Mouse (Mus musculus) layer of hippocampus, adult 2 months (tissue): ENCODE data around the gene Pth2. TPM values are rescaled to one million over a fixed set of nuclear protein-coding genes. Genes with fewer than 3 reads are reported as not detected.

ENCODE experiments used
- DNase-seq, 2 experiments: peaks; one replicate each; pipeline ENCODE4 v3.0.0; 2022; ENCODE audit warnings: low spot score in 2 of 2
- H3K27ac ChIP-seq: fragments of 200-600 bp; 2 replicates; pipeline ENCODE4 v1.8.1; 2022
- H3K4me3 ChIP-seq: fragments of 200-600 bp; 2 replicates; pipeline ENCODE4 v1.8.1; 2022; ENCODE audit warnings: mild to moderate bottlenecking
- CTCF ChIP-seq: fragments of 200-600 bp; conservative IDR thresholded peaks from 2 replicates; pipeline ENCODE4 v1.8.1; 2022; ENCODE audit warnings: antibody characterized with exemption, mild to moderate bottlenecking, moderate library complexity
- microRNA-seq, 2 experiments: library from miRNA; unstranded; fragments of <30 nt; microRNA quantifications; one replicate each; pipeline ENCODE4 v1.2.0; 2021
- total RNA-seq, 2 experiments: library from RNA; stranded (reverse); gene quantifications; 2 replicates each; pipeline ENCODE4 v1.2.3; 2021

The Pth2 gene
- total RNA-seq, 2 experiments from 2014 or later = not detected

- DNase-seq = no peak
- Histone ChIP-seq H3K4me3 (no peak overlapping the region), H3K27ac (no peak overlapping the region)
- TF ChIP-seq CTCF = no peak
Observed at GRCm38 (mm10) chr7:45226421-45226820, 45.6 kb downstream of the Pth2 start.

- Histone ChIP-seq H3K27ac (no peak overlapping the region), H3K4me3 (no peak overlapping the region)
- no peak for DNase-seq
- no peak for TF ChIP-seq CTCF
Observed at GRCm38 (mm10) chr7:45228548-45228947, 47.8 kb downstream of the Pth2 start.

- Histone ChIP-seq H3K4me3 (no peak overlapping the region), H3K27ac (no peak overlapping the region)
- no peak for DNase-seq
- no peak for TF ChIP-seq CTCF
Observed at GRCm38 (mm10) chr7:45229046-45229445, 48.3 kb downstream of the Pth2 start.

- TF ChIP-seq CTCF = no peak
- Histone ChIP-seq H3K4me3 (no peak overlapping the region), H3K27ac (no peak overlapping the region)
- DNase-seq = no peak
Observed at GRCm38 (mm10) chr7:45229459-45230203, 48.8 kb downstream of the Pth2 start.

GRCm38 (mm10) chr7:45231192-45231591 lies 50.4 kb downstream of the Pth2 start:
- no peak for DNase-seq
- no peak overlapping the region for H3K4me3 ChIP-seq
- H3K27ac ChIP-seq = no peak overlapping the region
- TF ChIP-seq CTCF = no peak

Small RNA genes within 50 kb of the gene (microRNA-seq; reads per million reads assigned to microRNA genes)
- gene Mir7055 = 0.55 to 1.6 reads per million in 2 experiments

Other genes starting within 250 kb of the Pth2 start
- gene Tsks, start 237.8 kb upstream of the Pth2 start, total RNA-seq = 1 to 10 TPM; 1.3 to 2.0 TPM
- 100 to 1,000 TPM; 138 to 140 TPM for gene Cpt1c, start 206.1 kb upstream of the Pth2 start, total RNA-seq
- gene Prmt1, start 194.4 kb upstream of the Pth2 start, total RNA-seq = 100 to 1,000 TPM; 165 to 171 TPM
- gene Irf3, start 183.3 kb upstream of the Pth2 start, total RNA-seq = 10 to 100 TPM; 38.4 to 42.7 TPM
- gene Bcl2l12, start 182.3 kb upstream of the Pth2 start, total RNA-seq = 1 to 10 TPM; 2.5 to 3.7 TPM
- 100 to 1,000 TPM; 166 to 168 TPM for gene Scaf1, start 164.6 kb upstream of the Pth2 start, total RNA-seq
- gene Rras, start 163.0 kb upstream of the Pth2 start, total RNA-seq = 10 to 100 TPM; 12.4 to 13.1 TPM
- 10 to 100 TPM; 77.6 to 81.4 TPM for gene Prr12, start 128.1 kb upstream of the Pth2 start, total RNA-seq
- gene Nosip, start 118.6 kb upstream of the Pth2 start, total RNA-seq = 10 to 100 TPM; 54.2 to 57.7 TPM
- gene Prrg2, start 118.3 kb upstream of the Pth2 start, total RNA-seq = 1 to 10 TPM; 5.7 to 8.4 TPM
- 10 to 100 TPM in 1 of 2 experiments, 1 to 10 TPM in 1; 7.5 to 11.7 TPM for gene Rcn3, start 88.8 kb upstream of the Pth2 start, total RNA-seq
- 10 to 100 TPM; 17.8 to 19.0 TPM for gene Fcgrt, start 77.1 kb upstream of the Pth2 start, total RNA-seq
- 100 to 1,000 TPM; 436 to 442 TPM for gene Rps11, start 56.6 kb upstream of the Pth2 start, total RNA-seq
- 100 to 1,000 TPM; 808 to 856 TPM for gene Rpl13a, start 52.2 kb upstream of the Pth2 start, total RNA-seq
- gene Gm45713, start 44.8 kb upstream of the Pth2 start, total RNA-seq = not detected
- gene Flt3l, start 44.6 kb upstream of the Pth2 start, total RNA-seq = 1 to 10 TPM; 9.4 TPM
- 10 to 100 TPM; 43.0 to 46.1 TPM for gene Pih1d1, start 26.7 kb upstream of the Pth2 start, total RNA-seq
- 10 to 100 TPM; 13.2 to 13.3 TPM for gene Aldh16a1, start 26.4 kb upstream of the Pth2 start, total RNA-seq
- gene Slc17a7, start 17.0 kb upstream of the Pth2 start, total RNA-seq = 1,000 to 10,000 TPM; 1,342 to 1,423 TPM
- under 1 TPM in 1 of 2 experiments, not detected in 1; 0.20 TPM for gene Gfy, start 1.4 kb upstream of the Pth2 start, total RNA-seq
- 1 to 10 TPM; 3.5 to 3.9 TPM for gene Ccdc155, start 23.9 kb downstream of the Pth2 start, total RNA-seq
- gene Dkkl1, start 31.2 kb downstream of the Pth2 start, total RNA-seq = 1 to 10 TPM; 1.6 TPM
- gene Tead2, start 34.8 kb downstream of the Pth2 start, total RNA-seq = 1 to 10 TPM; 4.3 to 5.7 TPM
- 1 to 10 TPM; 3.7 to 5.5 TPM for gene Cd37, start 58.1 kb downstream of the Pth2 start, total RNA-seq
- gene Slc6a16, start 60.1 kb downstream of the Pth2 start, total RNA-seq = 1 to 10 TPM; 1.7 to 2.8 TPM
- gene Slc6a21, start 96.5 kb downstream of the Pth2 start, total RNA-seq = not detected
- 10 to 100 TPM; 12.8 to 16.5 TPM for gene Trpm4, start 152.8 kb downstream of the Pth2 start, total RNA-seq
- gene Hrc, start 154.3 kb downstream of the Pth2 start, total RNA-seq = under 1 TPM; 0.22 to 0.33 TPM
- gene Ppfia3, start 186.0 kb downstream of the Pth2 start, total RNA-seq = 100 to 1,000 TPM; 133 to 138 TPM
- 100 to 1,000 TPM; 138 to 146 TPM for gene Lin7b, start 189.6 kb downstream of the Pth2 start, total RNA-seq
- gene Snrnp70, start 214.7 kb downstream of the Pth2 start, total RNA-seq = 100 to 1,000 TPM; 456 to 514 TPM
- not detected for gene Kcna7, start 224.7 kb downstream of the Pth2 start, total RNA-seq
- gene Ntf5, start 232.7 kb downstream of the Pth2 start, total RNA-seq = not detected
- gene Lhb, start 239.8 kb downstream of the Pth2 start, total RNA-seq = not detected